Mouse (Mus musculus) cerebral cortex, adult 2 months (tissue): ENCODE data around the gene Rhot2.

Experiments
- WGBS: fragments of 180-500 bp; shearing (Covaris S2); methylation state at CpG from one replicate; pipeline ENCODE4 v1.1.7; 2018; 5-methylcytosine and 5-hydroxymethylcytosine counted together

The Rhot2 gene

GRCm38 (mm10) chr17:25795609-25796092 is 49.0 kb downstream of the Rhot2 start, which contains the start of gene AC134908.4:
AC134908.4 (minus strand) TSS chr17:25795659.
- WGBS: 54% methylated on average over 6 of the region's 6 CpGs

DNA sequence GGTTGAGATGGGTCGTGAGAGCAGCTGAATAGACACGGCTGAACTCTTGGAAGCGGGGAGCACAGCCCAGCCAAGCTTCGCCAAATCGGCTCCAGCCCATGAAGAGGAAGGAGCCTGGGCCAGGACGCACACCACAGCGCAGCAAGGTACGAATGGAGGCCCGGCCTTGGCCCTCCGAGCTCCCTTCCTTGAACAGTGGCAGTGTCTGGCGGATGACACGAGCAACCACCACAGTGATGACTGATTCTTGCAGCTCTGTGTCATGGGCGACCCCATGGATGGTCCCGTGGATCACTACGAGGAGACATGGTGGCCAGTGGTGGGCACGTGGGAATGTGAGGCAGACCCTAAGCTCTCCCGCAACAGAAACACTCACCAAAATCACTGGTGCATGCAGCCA is 49.7 kb downstream of the Rhot2 start:
- WGBS: 69% methylated on average over 17 of the region's 17 CpGs

GRCm38 (mm10) chr17:25794197-25794596 is 50.5 kb downstream of the Rhot2 start:
- 44% methylated on average over 13 of the region's 13 CpGs for WGBS

- WGBS: 1% methylated on average over 14 of the region's 14 CpGs
Observed at GRCm38 (mm10) chr17:25792615-25793014, 52.0 kb downstream of the Rhot2 start, which contains the start of gene Fam173a. Fam173a (minus strand) TSS chr17:25792901.

DNA sequence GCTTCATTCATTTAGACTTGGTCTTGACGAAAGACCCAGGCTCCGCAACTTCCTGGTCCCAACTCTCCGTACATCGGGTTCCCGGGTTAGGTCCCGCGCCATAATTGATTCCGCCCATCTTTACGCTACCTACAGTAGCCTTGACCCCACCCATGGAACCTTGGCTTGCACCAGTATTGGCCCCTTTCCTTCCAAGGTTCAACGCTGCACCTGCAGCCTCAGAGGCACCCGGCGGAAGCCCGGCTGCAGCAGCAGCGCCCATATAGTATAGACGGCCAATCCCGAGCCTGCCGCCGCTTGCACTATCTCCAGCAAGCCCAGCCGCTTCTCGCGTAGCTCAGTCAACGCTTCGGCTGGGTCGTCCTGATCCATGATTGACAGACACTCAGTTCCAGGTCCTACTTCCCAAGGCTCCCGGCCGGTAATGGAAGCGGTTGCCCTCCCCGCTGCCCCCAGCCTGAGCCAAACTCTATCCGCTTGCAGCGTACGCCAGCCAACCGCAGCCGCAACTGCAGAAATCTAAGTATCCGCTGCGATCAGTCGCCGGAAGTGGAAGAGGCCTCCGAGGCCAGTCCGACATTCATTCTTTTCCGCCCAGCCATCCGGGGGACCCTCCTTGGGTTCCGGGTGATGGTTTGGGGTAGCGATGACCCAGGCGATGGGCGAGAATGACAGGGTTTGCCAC is 52.7 kb downstream of the Rhot2 start:
- under 1% methylated on average over 45 of the region's 45 CpGs for WGBS

- WGBS: 16% methylated on average over 19 of the region's 19 CpGs
Observed at GRCm38 (mm10) chr17:25791320-25791842, 53.3 kb downstream of the Rhot2 start.
